Mouse (Mus musculus): ENCODE measurements around the gene Fgd4.
"Not testable (repeated sequence)": the region's sequence is repeated elsewhere in the genome, so short reads cannot be mapped to it uniquely, and the experiment has no call there.

The Fgd4 gene

GRCm38 (mm10) chr16:16542956-16543441, 57.4 kb downstream of the Fgd4 start:
- DNase-seq (ENCODE audit: extremely low spot score): no peak

GRCm38 (mm10) chr16:16539396-16539795, 61.0 kb downstream of the Fgd4 start:
- DNase-seq (ENCODE audit: extremely low spot score): not testable (repeated sequence)

GRCm38 (mm10) chr16:16535232-16535631, 65.1 kb downstream of the Fgd4 start:
- no peak for DNase-seq (ENCODE audit: extremely low spot score)

GRCm38 (mm10) chr16:16528014-16528413, 72.3 kb downstream of the Fgd4 start:
- DNase-seq (ENCODE audit: extremely low spot score): no peak

- DNase-seq (ENCODE audit: extremely low spot score): no peak
Measured at GRCm38 (mm10) chr16:16527267-16527666, 73.1 kb downstream of the Fgd4 start.

- DNase-seq (ENCODE audit: extremely low spot score): no peak
Measured at GRCm38 (mm10) chr16:16526741-16527105, 73.6 kb downstream of the Fgd4 start.

- DNase-seq (ENCODE audit: extremely low spot score): no peak
Measured at GRCm38 (mm10) chr16:16526097-16526740, 74.1 kb downstream of the Fgd4 start.

- DNase-seq (ENCODE audit: extremely low spot score): no peak
Measured at GRCm38 (mm10) chr16:16525266-16525904, 75.0 kb downstream of the Fgd4 start.

- no peak for DNase-seq (ENCODE audit: extremely low spot score)
Measured at GRCm38 (mm10) chr16:16523632-16524031, 76.7 kb downstream of the Fgd4 start.

GRCm38 (mm10) chr16:16522869-16523268, 77.5 kb downstream of the Fgd4 start:
- DNase-seq (ENCODE audit: extremely low spot score): not testable (repeated sequence)

- DNase-seq (ENCODE audit: extremely low spot score): no peak
Measured at GRCm38 (mm10) chr16:16501491-16501890, 98.9 kb downstream of the Fgd4 start.

- no peak for DNase-seq (ENCODE audit: extremely low spot score)
Measured at GRCm38 (mm10) chr16:16500926-16501325, 99.4 kb downstream of the Fgd4 start.

- DNase-seq (ENCODE audit: extremely low spot score): no peak
Measured at GRCm38 (mm10) chr16:16498798-16499197, 101.6 kb downstream of the Fgd4 start.

GRCm38 (mm10) chr16:16485523-16486043, 114.8 kb downstream of the Fgd4 start:
- no peak for DNase-seq (ENCODE audit: extremely low spot score)

- no peak for DNase-seq (ENCODE audit: extremely low spot score)
Measured at GRCm38 (mm10) chr16:16484601-16485000, 115.7 kb downstream of the Fgd4 start.

- DNase-seq (ENCODE audit: extremely low spot score): not testable (repeated sequence)
Measured at GRCm38 (mm10) chr16:16473451-16473850, 126.9 kb downstream of the Fgd4 start.

- no peak for DNase-seq (ENCODE audit: extremely low spot score)
Measured at GRCm38 (mm10) chr16:16450021-16450420, 150.3 kb downstream of the Fgd4 start.

GRCm38 (mm10) chr16:16438436-16438835, 161.9 kb downstream of the Fgd4 start:
- peak; percentile 4 for DNase-seq (ENCODE audit: extremely low spot score)

- DNase-seq (ENCODE audit: extremely low spot score): no peak
Measured at GRCm38 (mm10) chr16:16422456-16422855, 177.9 kb downstream of the Fgd4 start.

- DNase-seq (ENCODE audit: extremely low spot score): not testable (repeated sequence)
Measured at GRCm38 (mm10) chr16:16367217-16367616, 233.1 kb downstream of the Fgd4 start.
